Mouse (Mus musculus) cerebellum, adult 2 months (tissue): ENCODE results near the gene Ipcef1. TPM values are rescaled to one million over a fixed set of nuclear protein-coding genes. Genes with fewer than 3 reads are reported as not detected.
"Not testable (repeated sequence)": the region's sequence is repeated elsewhere in the genome, so short reads cannot be mapped to it uniquely, and the experiment has no call there.

Experiments used
- DNase-seq, 2 experiments: peaks; one replicate each; pipeline ENCODE4 v3.0.0; 2021
- H3K27ac ChIP-seq: fragments of 200-500 bp; 2 replicates; pipeline ENCODE4 v1.5.1; 2012; ENCODE audit warnings: low read length, control low read depth, inconsistent platforms; ENCODE audit not compliant: insufficient read depth
- H3K27me3 ChIP-seq: fragments of 200-500 bp; 2 replicates; pipeline ENCODE4 v1.6.1; 2012; ENCODE audit warnings: inconsistent platforms, mild to moderate bottlenecking, low read length, moderate library complexity; ENCODE audit not compliant: control insufficient read depth, insufficient read depth
- H3K4me1 ChIP-seq: fragments of 200-500 bp; 2 replicates; pipeline ENCODE4 v1.6.1; 2011; ENCODE audit warnings: low read length; ENCODE audit not compliant: control insufficient read depth, insufficient read depth
- H3K4me3 ChIP-seq: fragments of 200-500 bp; replicated peaks from 2 replicates; pipeline ENCODE3; 2011; ENCODE audit warnings: mild to moderate bottlenecking, low read depth, low read length, control low read depth; ENCODE audit not compliant: insufficient read depth
- CTCF ChIP-seq: fragments of 200-500 bp; IDR thresholded peaks from 2 replicates; pipeline ENCODE4 v1.5.1; 2011; ENCODE audit warnings: low read depth, mild to moderate bottlenecking, control low read depth, low read length, moderate library complexity, borderline replicate concordance; ENCODE audit not compliant: insufficient read depth
- POLR2A ChIP-seq: fragments of 200-500 bp; IDR thresholded peaks from 2 replicates; pipeline ENCODE4 v1.6.1; 2011; ENCODE audit warnings: low read length, control low read depth, borderline replicate concordance; ENCODE audit not compliant: insufficient read depth
- WGBS: fragments of 180-500 bp; shearing (Covaris S2); methylation state at CpG from one replicate; pipeline ENCODE4 v1.1.7; 2018; 5-methylcytosine and 5-hydroxymethylcytosine counted together
- polyA plus RNA-seq: library from polyadenylated mRNA; depleted of rRNA; stranded (reverse); fragments of >200 nt; gene quantifications from 2 replicates; pipeline ENCODE4 v1.2.3, GENCODE M21; 2012

Ipcef1 gene
- polyA plus RNA-seq, 1 experiment: 22.5 TPM

- TF ChIP-seq CTCF (no peak), POLR2A (no peak)
- WGBS: 71% methylated on average over 3 of the region's 3 CpGs
- Histone ChIP-seq H3K4me1 (no peaks in the 10 kb centered on the region), H3K27me3 (no peaks in the 10 kb centered on the region), H3K4me3 (no peak overlapping the region), H3K27ac (no peak overlapping the region)
- no peak for DNase-seq
Measured at GRCm38 (mm10) chr10:6895796-6896195, 156.5 kb downstream of the Ipcef1 start.

DNA sequence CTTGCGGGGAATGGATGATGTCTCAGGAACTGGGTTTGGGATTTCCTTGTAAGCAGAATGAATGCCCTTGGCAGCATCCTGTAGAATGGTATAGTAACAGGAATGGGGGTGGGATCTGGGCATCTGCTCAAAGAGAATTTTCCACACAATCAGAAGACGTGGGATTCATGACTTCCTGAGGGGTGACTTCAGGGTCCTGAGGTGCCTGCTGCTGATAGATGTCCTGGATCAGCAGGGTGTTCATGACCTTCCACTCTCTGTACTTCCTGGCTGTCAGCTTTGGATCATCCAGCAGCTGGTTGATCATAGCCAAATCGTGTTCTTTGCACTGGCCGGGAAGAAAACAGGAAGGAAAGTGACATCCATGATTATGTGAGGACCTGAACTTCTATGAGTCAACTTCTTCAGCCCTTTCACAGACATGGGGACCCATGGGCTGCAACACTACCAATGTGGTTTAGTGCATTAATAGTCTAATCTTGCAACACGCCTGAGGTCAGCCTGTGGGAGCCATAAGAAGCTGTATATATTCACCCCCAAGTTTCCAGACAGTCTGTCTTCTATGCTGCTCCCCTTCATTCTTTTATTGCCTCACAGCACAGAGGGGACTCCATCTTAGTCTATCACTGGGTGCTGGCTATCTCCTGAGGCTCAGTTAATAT is 161.8 kb downstream of the Ipcef1 start:
- no peaks in the 10 kb centered on the region for H3K4me1 ChIP-seq
- no peak for DNase-seq
- no peaks in the 10 kb centered on the region for H3K27me3 ChIP-seq
- WGBS: 47% methylated on average over 5 of the region's 5 CpGs
- H3K4me3 ChIP-seq: no peak overlapping the region
- no peak for TF ChIP-seq CTCF
- no peak for TF ChIP-seq POLR2A
- no peak overlapping the region for H3K27ac ChIP-seq

GRCm38 (mm10) chr10:6889640-6890245 is 162.5 kb downstream of the Ipcef1 start:
- Histone ChIP-seq H3K27ac (no peak overlapping the region), H3K27me3 (no peaks in the 10 kb centered on the region), H3K4me3 (no peak overlapping the region), H3K4me1 (no peaks in the 10 kb centered on the region)
- no peak for TF ChIP-seq POLR2A
- no peak for TF ChIP-seq CTCF
- no peak for DNase-seq
- 50% methylated on average over 5 of the region's 5 CpGs for WGBS

- H3K4me1 ChIP-seq: no peaks in the 10 kb centered on the region
- H3K27ac ChIP-seq: no peak overlapping the region
- TF ChIP-seq CTCF (peak; percentile 54; the same call in 1 of the 2 replicates), POLR2A (no peak)
- DNase-seq: peak in 1 of 2 experiments; percentile 54
- H3K4me3 ChIP-seq: no peak overlapping the region
- no peaks in the 10 kb centered on the region for H3K27me3 ChIP-seq
- WGBS: 0% methylated on average over 1 of the region's 1 CpGs
Measured at GRCm38 (mm10) chr10:6885460-6885859, 166.8 kb downstream of the Ipcef1 start.

DNA sequence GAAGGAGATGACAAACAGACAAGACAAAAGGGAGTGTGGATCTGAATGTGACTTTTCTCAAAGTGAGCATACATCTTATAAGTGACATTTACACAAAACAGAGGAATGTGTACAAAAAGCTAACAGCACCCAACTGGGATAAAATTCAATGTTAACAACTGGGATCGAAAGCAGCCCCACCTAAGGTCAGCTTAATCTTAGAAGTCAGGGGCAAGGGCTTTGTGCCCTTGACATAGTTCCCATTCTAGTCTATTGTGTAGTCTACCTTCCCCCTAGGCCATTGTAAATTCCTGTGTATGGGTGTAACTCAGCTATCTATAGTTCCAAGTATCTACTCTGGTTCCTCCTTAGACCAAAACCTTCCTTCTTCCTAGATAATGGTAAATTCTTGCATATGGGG is 170.2 kb downstream of the Ipcef1 start:
- not testable (repeated sequence) for H3K27ac ChIP-seq, H3K4me3 ChIP-seq, DNase-seq, H3K4me1 ChIP-seq, H3K27me3 ChIP-seq
- WGBS: 85% methylated on average over 1 of the region's 1 CpGs

GRCm38 (mm10) chr10:6878276-6878881 is 173.9 kb downstream of the Ipcef1 start:
- Histone ChIP-seq H3K4me3 (no peak overlapping the region), H3K4me1 (no peaks in the 10 kb centered on the region), H3K27ac (no peak overlapping the region), H3K27me3 (no peaks in the 10 kb centered on the region)
- no peak for TF ChIP-seq POLR2A
- TF ChIP-seq CTCF: no peak
- 90% methylated on average over 2 of the region's 2 CpGs for WGBS
- no peak for DNase-seq

DNA sequence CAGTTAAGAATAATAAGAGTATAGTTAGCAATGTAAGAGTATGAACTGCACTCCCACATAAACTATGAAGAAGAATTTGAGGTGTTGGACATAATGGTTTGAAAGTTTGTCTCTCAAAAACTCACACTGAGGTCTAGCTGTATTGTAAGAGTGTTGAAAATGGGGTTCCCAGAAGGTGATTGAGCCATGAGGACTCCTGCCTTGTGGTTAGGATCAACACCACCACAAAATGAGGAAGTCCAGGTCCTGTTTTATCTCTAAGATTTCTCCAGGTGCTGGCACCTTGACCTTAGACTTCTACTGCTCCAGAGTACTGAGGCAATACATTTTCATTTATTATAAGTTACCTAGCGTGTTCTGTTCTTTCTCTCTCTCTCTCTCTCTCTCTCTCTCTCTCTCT is 178.4 kb downstream of the Ipcef1 start:
- Histone ChIP-seq H3K4me3 (no peak overlapping the region), H3K4me1 (no peaks in the 10 kb centered on the region), H3K27me3 (no peaks in the 10 kb centered on the region), H3K27ac (no peak overlapping the region)
- 100% methylated on average over 1 of the region's 1 CpGs for WGBS
- no peak for DNase-seq
- TF ChIP-seq CTCF (no peak), POLR2A (no peak)

DNA sequence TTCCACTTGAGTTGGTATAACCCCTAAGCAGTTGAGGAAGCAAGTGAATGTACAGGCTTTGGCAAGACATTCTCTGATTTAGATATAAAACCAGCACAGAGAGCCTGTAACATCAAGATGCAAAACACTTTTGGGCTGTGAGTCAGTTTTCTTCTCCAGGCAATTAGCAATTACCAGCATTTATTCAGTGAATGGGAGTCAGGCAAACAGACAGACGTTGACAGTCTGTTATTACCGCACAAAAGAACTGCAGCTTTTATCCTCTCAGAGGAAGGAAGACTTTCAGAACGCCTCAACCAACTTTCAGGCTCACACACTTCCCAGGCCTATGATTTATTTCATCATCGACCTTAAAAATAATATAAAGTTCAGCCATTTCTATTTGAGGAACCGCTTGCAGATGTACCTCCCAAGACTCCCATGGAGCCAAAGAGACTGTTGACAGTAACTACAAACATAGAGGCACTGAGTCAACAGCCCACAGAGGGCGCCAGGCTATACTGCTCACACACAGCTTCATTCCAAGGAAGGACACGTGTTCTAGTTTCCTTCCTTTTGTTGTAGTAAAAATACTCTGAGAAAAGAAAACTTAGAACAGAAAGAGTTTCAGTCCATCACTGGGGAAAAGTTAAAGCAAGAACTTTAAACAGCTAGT is 180.7 kb downstream of the Ipcef1 start:
- Histone ChIP-seq H3K27ac (no peak overlapping the region), H3K4me3 (no peak overlapping the region), H3K27me3 (no peaks in the 10 kb centered on the region), H3K4me1 (no peaks in the 10 kb centered on the region)
- 84% methylated on average over 7 of the region's 7 CpGs for WGBS
- no peak for DNase-seq
- no peak for TF ChIP-seq POLR2A
- TF ChIP-seq CTCF: no peak
